Mouse (Mus musculus) MEL (cell line): ENCODE data around the gene Tmbim7. TPM values are rescaled to one million over a fixed set of nuclear protein-coding genes. Genes with fewer than 3 reads are reported as not detected.

ENCODE experiments used
- DNase-seq: peaks from one replicate; pipeline ENCODE4 v3.0.0; 2011; ENCODE audit warnings: low read depth, low spot score
- H3K27ac ChIP-seq: 2 replicates; pipeline ENCODE4 v1.5.1; 2012; ENCODE audit warnings: low read depth, mild to moderate bottlenecking, control low read depth, low read length, moderate library complexity; ENCODE audit not compliant: control insufficient read depth
- H3K27me3 ChIP-seq, 2 experiments: fragments of 150-350 bp in 1 of 2; sonication (generic) in 1 of 2; 2 replicates each; pipeline ENCODE4 v1.6.1; 2012; ENCODE audit warnings: low read length in 2 of 2, mild to moderate bottlenecking in 2 of 2, improper control_type of control experiment in 1 of 2, moderate library complexity in 1 of 2; ENCODE audit not compliant: insufficient read depth in 2 of 2, control insufficient read depth in 1 of 2
- H3K36me3 ChIP-seq, 2 experiments: 2 replicates each; pipeline ENCODE4 v1.6.1; 2012 to 2014; ENCODE audit warnings: low read length in 2 of 2, improper control_type of control experiment in 1 of 2, inconsistent platforms in 1 of 2, mild to moderate bottlenecking in 1 of 2; ENCODE audit not compliant: insufficient read depth in 2 of 2, control insufficient read depth in 1 of 2
- H3K4me1 ChIP-seq, 2 experiments: fragments of 150-350 bp in 1 of 2; sonication (generic) in 1 of 2; 2 replicates each; pipeline ENCODE4 v1.6.1; 2012; ENCODE audit warnings: low read length in 2 of 2, improper control_type of control experiment in 1 of 2, mild to moderate bottlenecking in 1 of 2; ENCODE audit not compliant: insufficient read depth in 2 of 2, control insufficient read depth in 1 of 2
- H3K4me3 ChIP-seq, 2 experiments: fragments of 150-350 bp in 1 of 2; sonication (generic) in 1 of 2; 2 replicates each; pipeline ENCODE4 v1.5.1; 2012; ENCODE audit warnings: low read depth in 2 of 2, low read length in 2 of 2, mild to moderate bottlenecking in 2 of 2, moderate library complexity in 2 of 2, control low read depth in 1 of 2, improper control_type of control experiment in 1 of 2; ENCODE audit not compliant: control insufficient read depth in 1 of 2, insufficient read depth in 1 of 2
- H3K79me2 ChIP-seq: 2 replicates; pipeline ENCODE4 v1.6.1; 2012; ENCODE audit warnings: mild to moderate bottlenecking, low read length, moderate library complexity; ENCODE audit not compliant: control insufficient read depth, poor library complexity, insufficient read depth
- H3K9ac ChIP-seq: 2 replicates; pipeline ENCODE4 v1.6.1; 2012; ENCODE audit warnings: low read depth, mild to moderate bottlenecking, control low read depth, low read length, moderate library complexity; ENCODE audit not compliant: control insufficient read depth, poor library complexity, severe bottlenecking
- H3K9me3 ChIP-seq: fragments of 150-350 bp; sonication (generic); replicated peaks from 2 replicates; pipeline ENCODE4 v1.6.1; 2012; ENCODE audit warnings: mild to moderate bottlenecking, low read length, improper control_type of control experiment, moderate library complexity; ENCODE audit not compliant: insufficient read depth
- BHLHE40 ChIP-seq: IDR thresholded peaks from 2 replicates; pipeline ENCODE4 v1.6.1; 2012; ENCODE audit warnings: low read depth, mild to moderate bottlenecking, inconsistent platforms, low read length, improper control_type of control experiment, borderline replicate concordance
- CHD1 ChIP-seq: IDR thresholded peaks from 2 replicates; pipeline ENCODE4 v1.6.1; 2012; ENCODE audit warnings: low read depth, mild to moderate bottlenecking, inconsistent platforms, low read length, improper control_type of control experiment
- CHD2 ChIP-seq: IDR thresholded peaks from 2 replicates; pipeline ENCODE4 v1.6.1; 2011; ENCODE audit warnings: low read length, improper control_type of control experiment
- CTCF ChIP-seq, 3 experiments: IDR thresholded peaks in 2 of 3; conservative IDR thresholded peaks in 1 of 3; 2 replicates each; pipeline ENCODE4 v1.5.1; 2011 to 2012; ENCODE audit warnings: low read length in 3 of 3, low read depth in 2 of 3, mild to moderate bottlenecking in 2 of 3, improper control_type of control experiment in 1 of 3, inconsistent platforms in 1 of 3, mixed read lengths in 1 of 3, moderate library complexity in 1 of 3; ENCODE audit not compliant: control insufficient read depth in 1 of 3, insufficient read depth in 1 of 3, poor library complexity in 1 of 3, severe bottlenecking in 1 of 3
- ELF1 ChIP-seq: IDR thresholded peaks from 2 replicates; pipeline ENCODE4 v1.6.1; 2014; ENCODE audit warnings: low read depth, mild to moderate bottlenecking, inconsistent platforms, low read length, improper control_type of control experiment, moderate library complexity
- EP300 ChIP-seq, 2 experiments: IDR thresholded peaks; 2 replicates each; pipeline ENCODE4 v1.6.1; 2011; ENCODE audit warnings: improper control_type of control experiment in 2 of 2, low read length in 2 of 2, low read depth in 1 of 2, mild to moderate bottlenecking in 1 of 2
- ETS1 ChIP-seq: IDR thresholded peaks from 2 replicates; pipeline ENCODE4 v1.6.1; 2012; ENCODE audit warnings: low read depth, mild to moderate bottlenecking, inconsistent platforms, low read length, improper control_type of control experiment, moderate library complexity
- KAT2A ChIP-seq: conservative IDR thresholded peaks from 2 replicates; pipeline ENCODE4 v1.6.1; 2012; ENCODE audit warnings: low read depth, low read length, improper control_type of control experiment, inconsistent platforms
- MAFK ChIP-seq: IDR thresholded peaks from 2 replicates; pipeline ENCODE4 v1.6.1; 2011; ENCODE audit warnings: low read depth, mild to moderate bottlenecking, low read length, improper control_type of control experiment, borderline replicate concordance
- MAX ChIP-seq: IDR thresholded peaks from 2 replicates; pipeline ENCODE4 v1.6.1; 2011; ENCODE audit warnings: low read length, improper control_type of control experiment
- MAZ ChIP-seq: IDR thresholded peaks from 2 replicates; pipeline ENCODE4 v1.6.1; 2012; ENCODE audit warnings: low read depth, mild to moderate bottlenecking, inconsistent platforms, low read length, improper control_type of control experiment
- MEF2A ChIP-seq: IDR thresholded peaks from 2 replicates; pipeline ENCODE4 v1.6.1; 2014; ENCODE audit warnings: low read depth, mild to moderate bottlenecking, inconsistent platforms, low read length, improper control_type of control experiment; ENCODE audit not compliant: poor library complexity, insufficient replicate concordance, severe bottlenecking; ENCODE audit errors: extremely low read depth
- MXI1 ChIP-seq: IDR thresholded peaks from 2 replicates; pipeline ENCODE4 v1.6.1; 2011; ENCODE audit warnings: mild to moderate bottlenecking, low read depth, low read length, improper control_type of control experiment
- MYC ChIP-seq: IDR thresholded peaks from 2 replicates; pipeline ENCODE4 v1.6.1; 2011; ENCODE audit warnings: low read depth, mild to moderate bottlenecking, low read length, improper control_type of control experiment, moderate library complexity
- POLR2AphosphoS2 ChIP-seq: IDR thresholded peaks from 2 replicates; pipeline ENCODE4 v1.6.1; 2011; ENCODE audit warnings: low read length, improper control_type of control experiment
- POLR2AphosphoS5 ChIP-seq: IDR thresholded peaks from 2 replicates; pipeline ENCODE4 v1.6.1; 2012; ENCODE audit warnings: low read depth, borderline replicate concordance, mild to moderate bottlenecking, inconsistent platforms, low read length, moderate library complexity, mixed read lengths
- SIN3A ChIP-seq: IDR thresholded peaks from 2 replicates; pipeline ENCODE4 v1.6.1; 2012; ENCODE audit warnings: low read length, improper control_type of control experiment, inconsistent platforms
- TAL1 ChIP-seq: IDR thresholded peaks from 2 replicates; pipeline ENCODE4 v1.6.1; 2012; ENCODE audit warnings: mild to moderate bottlenecking, inconsistent platforms, low read length, moderate library complexity, mixed read lengths
- TBP ChIP-seq: IDR thresholded peaks from 2 replicates; pipeline ENCODE4 v1.8.0; 2011; ENCODE audit warnings: low read depth, low read length, improper control_type of control experiment
- TCF12 ChIP-seq: IDR thresholded peaks from 2 replicates; pipeline ENCODE4 v1.6.1; 2014; ENCODE audit warnings: low read depth, mild to moderate bottlenecking, inconsistent platforms, low read length, improper control_type of control experiment, moderate library complexity
- UBTF ChIP-seq: IDR thresholded peaks from 2 replicates; pipeline ENCODE4 v1.6.1; 2012; ENCODE audit warnings: low read depth, mild to moderate bottlenecking, inconsistent platforms, low read length, improper control_type of control experiment, moderate library complexity, borderline replicate concordance; ENCODE audit not compliant: insufficient read depth
- USF2 ChIP-seq, 2 experiments: IDR thresholded peaks; 2 replicates each; pipeline ENCODE4 v1.6.1; 2011 to 2012; ENCODE audit warnings: improper control_type of control experiment in 2 of 2, low read length in 2 of 2, borderline replicate concordance in 1 of 2, inconsistent platforms in 1 of 2, low read depth in 1 of 2, mild to moderate bottlenecking in 1 of 2; ENCODE audit not compliant: insufficient read depth in 1 of 2
- ZC3H11A ChIP-seq: IDR thresholded peaks from 2 replicates; pipeline ENCODE4 v1.6.1; 2012; ENCODE audit warnings: low read depth, mild to moderate bottlenecking, inconsistent platforms, low read length, improper control_type of control experiment
- ZKSCAN1 ChIP-seq: IDR thresholded peaks from 2 replicates; pipeline ENCODE4 v1.6.1; 2012; ENCODE audit warnings: low read depth, mild to moderate bottlenecking, inconsistent platforms, low read length, improper control_type of control experiment, moderate library complexity
- ZMIZ1 ChIP-seq: IDR thresholded peaks from 2 replicates; pipeline ENCODE4 v1.6.1; 2012; ENCODE audit warnings: low read depth, mild to moderate bottlenecking, inconsistent platforms, low read length, improper control_type of control experiment, moderate library complexity
- ZNF384 ChIP-seq: IDR thresholded peaks from 2 replicates; pipeline ENCODE4 v1.6.1; 2012; ENCODE audit warnings: low read depth, mild to moderate bottlenecking, inconsistent platforms, low read length, improper control_type of control experiment
- polyA plus RNA-seq, 2 experiments: library from polyadenylated mRNA; stranded (reverse) in 1 of 2; unstranded in 1 of 2; fragments of >175 nt in 1 of 2; fragments of >200 nt in 1 of 2; gene quantifications; 2 replicates each; pipeline versions ENCODE4 v1.2.1 to v1.2.4; 2012; ENCODE audit warnings: low replicate concordance in 2 of 2, low read depth in 1 of 2; ENCODE audit not compliant: insufficient read length in 2 of 2, insufficient read depth in 1 of 2, missing spikeins in 1 of 2
- total RNA-seq: library from RNA; depleted of rRNA; stranded (reverse); fragments of 300-350 nt; gene quantifications from 2 replicates; pipeline ENCODE4 v1.2.3, GENCODE M21; 2012

The Tmbim7 gene
- total and polyA plus RNA-seq, 3 experiments: 0.06 TPM; not detected in 2

DNA sequence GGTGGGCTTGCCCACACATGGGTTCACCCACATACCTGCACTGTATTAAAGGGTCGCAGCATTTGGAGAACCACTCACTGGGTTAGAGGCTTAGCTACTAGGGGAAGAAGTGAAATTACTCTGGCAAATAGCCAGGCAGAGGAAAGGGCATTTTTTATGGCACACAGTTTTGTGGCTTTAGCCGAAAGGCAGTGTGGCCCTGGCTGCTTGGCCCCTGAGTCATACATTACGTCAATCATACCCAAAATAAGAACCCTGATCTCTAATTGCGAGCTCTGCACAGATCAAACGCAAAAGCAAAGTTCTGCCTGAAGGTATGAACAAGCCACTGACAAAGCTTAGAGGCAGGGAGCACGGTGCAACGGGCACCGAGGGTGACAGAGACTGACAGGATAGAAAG lies 37.3 kb downstream of the Tmbim7 start:
- no peaks in the 10 kb centered on the region for H3K79me2 ChIP-seq
- H3K9me3 ChIP-seq: no peaks in the 10 kb centered on the region
- DNase-seq: no peak
- no peak overlapping the region for H3K4me3 ChIP-seq
- no peak overlapping the region for H3K27ac ChIP-seq
- H3K9ac ChIP-seq: no peak overlapping the region
- no peaks in the 10 kb centered on the region for H3K27me3 ChIP-seq
- H3K4me1 ChIP-seq: no peaks in the 10 kb centered on the region
- peaks cover 0 to 13% of the 10 kb centered on the region in 2 experiments; a peak in 2 of 4 replicates for H3K36me3 ChIP-seq
- TF ChIP-seq ZMIZ1 (no peak), POLR2AphosphoS2 (no peak), SIN3A (no peak)
- TF ChIP-seq, all 39 proteins: peak for 0

DNA sequence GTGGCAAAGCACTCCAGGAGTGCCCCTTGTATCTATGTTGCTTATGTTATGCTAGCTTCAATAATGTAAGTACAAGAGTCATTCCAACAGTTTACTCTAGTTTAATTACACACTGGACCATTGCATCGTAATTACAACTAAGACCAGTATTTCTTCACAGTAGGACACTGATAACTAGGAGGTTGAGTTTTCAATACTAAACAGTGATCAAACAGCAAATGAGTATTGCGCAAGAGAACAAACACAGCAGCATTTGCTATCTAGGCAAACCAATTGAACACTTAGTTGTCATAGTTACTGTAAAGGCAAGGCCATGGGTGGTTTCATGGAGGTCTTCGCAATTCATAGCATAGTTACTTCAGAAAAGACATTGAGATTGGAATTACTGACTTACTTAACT lies 40.3 kb downstream of the Tmbim7 start:
- H3K4me3 ChIP-seq: no peak overlapping the region
- no peak for TF ChIP-seq CTCF (IDR thresholded peaks at IDR 0.05 in 2 of 3, conservative IDR thresholded peaks at IDR 0.05 in 1 of 3; ENCODE audit: control insufficient read depth in 1 of 3, insufficient read depth in 1 of 3, low read depth in 2 of 3, low read length in 3 of 3, poor library complexity in 1 of 3, severe bottlenecking in 1 of 3)
- no peak for TF ChIP-seq BHLHE40
- TF ChIP-seq TAL1: no peak
- no peak for TF ChIP-seq ZNF384
- TF ChIP-seq SIN3A: no peak
- TF ChIP-seq POLR2AphosphoS5: no peak
- no peak for TF ChIP-seq CHD1
- TF ChIP-seq USF2 (IDR thresholded peaks at IDR 0.05; ENCODE audit: borderline replicate concordance in 1 of 2, insufficient read depth in 1 of 2, low read depth in 1 of 2, low read length in 2 of 2): no peak
- TF ChIP-seq TCF12: no peak
- TF ChIP-seq ZC3H11A: no peak
- TF ChIP-seq CHD2: no peak
- no peak for TF ChIP-seq MAZ
- TF ChIP-seq, all 39 proteins: peak for 0
- no peak overlapping the region for H3K9ac ChIP-seq
- no peak for DNase-seq
- H3K79me2 ChIP-seq: no peaks in the 10 kb centered on the region
- H3K4me1 ChIP-seq: no peaks in the 10 kb centered on the region
- H3K36me3 ChIP-seq: peaks cover under 1 to 25% of the 10 kb centered on the region in 2 experiments
- H3K27me3 ChIP-seq: no peaks in the 10 kb centered on the region
- H3K9me3 ChIP-seq: no peaks in the 10 kb centered on the region
- H3K27ac ChIP-seq: no peak overlapping the region

- DNase-seq: no peak
- TF ChIP-seq MAZ: no peak
- TF ChIP-seq ZNF384: no peak
- no peak for TF ChIP-seq ZMIZ1
- TF ChIP-seq TBP: no peak
- no peak for TF ChIP-seq SIN3A
- TF ChIP-seq MXI1: no peak
- no peak for TF ChIP-seq KAT2A
- no peak for TF ChIP-seq ETS1
- no peak for TF ChIP-seq UBTF
- TF ChIP-seq ELF1: no peak
- TF ChIP-seq MAFK: no peak
- TF ChIP-seq MAX: no peak
- TF ChIP-seq MEF2A: no peak
- no peak for TF ChIP-seq MYC
- TF ChIP-seq ZKSCAN1: no peak
- no peak for TF ChIP-seq CTCF (IDR thresholded peaks at IDR 0.05 in 2 of 3, conservative IDR thresholded peaks at IDR 0.05 in 1 of 3; ENCODE audit: control insufficient read depth in 1 of 3, insufficient read depth in 1 of 3, low read depth in 2 of 3, low read length in 3 of 3, poor library complexity in 1 of 3, severe bottlenecking in 1 of 3)
- no peak for TF ChIP-seq EP300 (IDR thresholded peaks at IDR 0.05; ENCODE audit: low read depth in 1 of 2, low read length in 2 of 2)
- H3K9ac ChIP-seq: no peak overlapping the region
- H3K4me1 ChIP-seq: peaks cover 2 to 4% of the 10 kb centered on the region in 2 experiments; a peak in 3 of 4 replicates
- H3K79me2 ChIP-seq: no peaks in the 10 kb centered on the region
- no peaks in the 10 kb centered on the region for H3K9me3 ChIP-seq
- H3K27me3 ChIP-seq: no peaks in the 10 kb centered on the region
- H3K27ac ChIP-seq: no peak overlapping the region
- H3K36me3 ChIP-seq: peaks cover 5 to 29% of the 10 kb centered on the region in 2 experiments
- H3K4me3 ChIP-seq: no peak overlapping the region
Measured at GRCm38 (mm10) chr5:3692956-3693355, 42.0 kb downstream of the Tmbim7 start.
